Mouse (Mus musculus): ENCODE data around the gene Hdac7.

DNA sequence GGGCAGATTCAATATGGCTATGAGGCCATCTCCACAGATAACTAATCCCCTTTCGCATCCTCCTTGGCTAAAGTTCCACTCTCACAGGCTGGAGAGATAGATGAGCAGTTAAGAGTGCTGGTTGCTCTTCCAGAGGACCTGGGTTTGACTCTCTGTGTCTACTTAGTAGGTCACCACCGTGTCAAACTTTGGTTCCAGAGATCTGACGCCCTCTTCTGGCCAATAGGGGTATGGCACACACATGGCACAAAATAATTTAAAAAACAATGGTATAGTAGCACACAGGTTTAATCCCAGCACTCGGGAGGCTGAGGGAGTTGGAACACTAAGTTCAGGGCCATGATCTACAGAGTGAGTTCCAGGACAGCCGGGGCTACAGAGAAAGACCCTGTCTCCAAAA, 50.0 kb downstream of the Hdac7 start:
- TF ChIP-seq POLR2A (IDR thresholded peaks at IDR 0.05; ENCODE audit: insufficient read depth, low read length) (no peak), CTCF (IDR thresholded peaks at IDR 0.05; ENCODE audit: low read depth, low read length) (peak; percentile 22)
